Mouse (Mus musculus): ENCODE measurements around the gene Ckap2l. TPM values are rescaled to one million over a fixed set of nuclear protein-coding genes. Genes with fewer than 3 reads are reported as not detected.

The Ckap2l gene
- total RNA-seq, 4 experiments from 2014 or later, result not detected

GRCm38 (mm10) chr2:129234731-129235130 lies 62.3 kb downstream of the Ckap2l start:
- DNase-seq (ENCODE audit: low spot score in 2 of 2), result no peak

- DNase-seq (ENCODE audit: low spot score in 2 of 2), result no peak
These were observed 63.1 kb downstream of the Ckap2l start for GRCm38 (mm10) chr2:129233803-129234477.

- no peak for DNase-seq (ENCODE audit: low spot score in 2 of 2)
These were observed 63.8 kb downstream of the Ckap2l start for GRCm38 (mm10) chr2:129233218-129233617.

GRCm38 (mm10) chr2:129232484-129232883 lies 64.5 kb downstream of the Ckap2l start:
- no peak for DNase-seq (ENCODE audit: low spot score in 2 of 2)

GRCm38 (mm10) chr2:129232023-129232422 lies 65.0 kb downstream of the Ckap2l start:
- DNase-seq (ENCODE audit: low spot score in 2 of 2), result no peak

- DNase-seq (ENCODE audit: low spot score in 2 of 2), result no peak
These were observed 67.7 kb downstream of the Ckap2l start for GRCm38 (mm10) chr2:129229316-129229715.

- DNase-seq (ENCODE audit: low spot score in 2 of 2), result no peak
These were observed 68.4 kb downstream of the Ckap2l start for GRCm38 (mm10) chr2:129228571-129228970.

GRCm38 (mm10) chr2:129227709-129228108 lies 69.3 kb downstream of the Ckap2l start:
- DNase-seq (ENCODE audit: low spot score in 2 of 2), result no peak

- DNase-seq (ENCODE audit: low spot score in 2 of 2), result no peak
These were observed 69.9 kb downstream of the Ckap2l start for GRCm38 (mm10) chr2:129227011-129227529.

GRCm38 (mm10) chr2:129226296-129226851 lies 70.6 kb downstream of the Ckap2l start:
- no peak for DNase-seq (ENCODE audit: low spot score in 2 of 2)

GRCm38 (mm10) chr2:129225251-129225819 lies 71.7 kb downstream of the Ckap2l start:
- no peak for DNase-seq (ENCODE audit: low spot score in 2 of 2)

- no peak for DNase-seq (ENCODE audit: low spot score in 2 of 2)
These were observed 72.8 kb downstream of the Ckap2l start for GRCm38 (mm10) chr2:129224178-129224577.

GRCm38 (mm10) chr2:129221097-129221632 lies 75.8 kb downstream of the Ckap2l start:
- no peak for DNase-seq (ENCODE audit: low spot score in 2 of 2)

- no peak for DNase-seq (ENCODE audit: low spot score in 2 of 2)
These were observed 78.4 kb downstream of the Ckap2l start for GRCm38 (mm10) chr2:129218537-129219105.

Other genes with a start within 250 kb of the Ckap2l start
- gene Vinac1, start 249.0 kb downstream of the Ckap2l start, total RNA-seq (2022), result not detected
- 1 to 10 TPM; 6.2 to 9.0 (median 7.6) TPM for gene Ttl, start 231.3 kb downstream of the Ckap2l start, total RNA-seq (2022)
- 10 to 100 TPM; 10.9 to 13.7 (median 11.3) TPM for gene Polr1b, start 196.2 kb downstream of the Ckap2l start, total RNA-seq (2022)
- 10 to 100 TPM in 2 of 4 experiments, 1 to 10 TPM in 2; 8.5 to 11.0 (median 9.5) TPM for gene Chchd5, start 167.5 kb downstream of the Ckap2l start, total RNA-seq (2022)
- 10 to 100 TPM in 1 of 4 experiments, 1 to 10 TPM in 3; 7.5 to 11.3 (median 8.6) TPM for gene Slc20a1, start 98.4 kb downstream of the Ckap2l start, total RNA-seq (2022)
- gene Il1a, start 12.8 kb upstream of the Ckap2l start, total RNA-seq (2022), result not detected
- not detected for gene Il1b, start 73.9 kb upstream of the Ckap2l start, total RNA-seq (2022)
- gene F830045P16Rik, start 239.4 kb upstream of the Ckap2l start, total RNA-seq (2022), result not detected